Mouse (Mus musculus) stomach, postnatal 0 days (tissue): ENCODE results near the gene Mical1. TPM values are rescaled to one million over a fixed set of nuclear protein-coding genes. Genes with fewer than 3 reads are reported as not detected.
A peak's percentile ranks its signal among the peaks of the same experiment; 100 is the strongest.

ENCODE experiments used
- ATAC-seq: fragments of 200-750 bp; cut with Nextera tagmentation; 2 replicates; pipeline ENCODE4 v1.8.0; 2017; ENCODE audit not compliant: low FRiP score, low TSS enrichment
- DNase-seq: peaks from one replicate; pipeline ENCODE4 v3.0.0-alpha.2; 2016; ENCODE audit warnings: low spot score
- H3K27ac ChIP-seq: fragments of 300-500 bp; sonication (generic); replicated peaks from 2 replicates; pipeline ENCODE4 v1.5.1; 2014; ENCODE audit warnings: mild to moderate bottlenecking, control low read depth
- H3K27me3 ChIP-seq: fragments of 300-500 bp; sonication (generic); 2 replicates; pipeline ENCODE4 v1.6.1; 2014; ENCODE audit warnings: low read length; ENCODE audit not compliant: control insufficient read depth, insufficient read depth
- H3K36me3 ChIP-seq: fragments of 300-500 bp; sonication (generic); 2 replicates; pipeline ENCODE4 v1.6.1; 2014; ENCODE audit warnings: low read length, mixed read lengths; ENCODE audit not compliant: control insufficient read depth, insufficient read depth
- H3K4me1 ChIP-seq: fragments of 300-500 bp; sonication (generic); replicated peaks from 2 replicates; pipeline ENCODE4 v1.6.1; 2014; ENCODE audit warnings: antibody characterized with exemption; ENCODE audit not compliant: control insufficient read depth, insufficient read depth
- H3K4me2 ChIP-seq: fragments of 300-500 bp; sonication (generic); replicated peaks from 2 replicates; pipeline ENCODE4 v1.6.1; 2014; ENCODE audit warnings: low read depth, mild to moderate bottlenecking, control low read depth, moderate library complexity
- H3K4me3 ChIP-seq: fragments of 300-500 bp; sonication (generic); 2 replicates; pipeline ENCODE4 v1.5.1; 2014; ENCODE audit warnings: low read depth, low read length, control low read depth
- H3K9ac ChIP-seq: fragments of 300-500 bp; sonication (generic); 2 replicates; pipeline ENCODE4 v1.6.1; 2014; ENCODE audit warnings: mild to moderate bottlenecking, low read length, control low read depth, mixed read lengths
- H3K9me3 ChIP-seq: fragments of 300-500 bp; sonication (generic); 2 replicates; pipeline ENCODE4 v1.6.1; 2016; ENCODE audit warnings: low read length; ENCODE audit not compliant: control insufficient read depth
- CTCF ChIP-seq: IDR thresholded peaks from 2 replicates; pipeline ENCODE4 v1.5.1; 2016; ENCODE audit warnings: antibody characterized with exemption, low read depth, mild to moderate bottlenecking, moderate library complexity
- EP300 ChIP-seq: optimal IDR thresholded peaks from 2 replicates; pipeline ENCODE3; 2016; ENCODE audit warnings: antibody characterized with exemption
- WGBS: fragments of 180-500 bp; shearing (Covaris S2); extraction: QIAGEN DNeasy Blood & Tissue Kit; methylation state at CpG from one replicate; pipeline ENCODE4 v1.1.7; 2014; 5-methylcytosine and 5-hydroxymethylcytosine counted together
- polyA plus RNA-seq: library from polyadenylated mRNA; unstranded; fragments of >200 nt; fragmentation: Nextera tagmentation; extraction: Ambion mirVana; gene quantifications from 2 replicates; pipeline ENCODE4 v1.2.1, GENCODE M21; 2015

The Mical1 gene
- polyA plus RNA-seq, 1 experiment from 2014 or later: 23.0 TPM

- H3K27me3 ChIP-seq: no peaks in the 10 kb centered on the region
- DNase-seq (peak; percentile 47), ATAC-seq (no peak)
- no peak overlapping the region for H3K4me2 ChIP-seq
- TF ChIP-seq EP300 (no peak), CTCF (no peak)
- peak overlapping the region; percentile 74 for H3K27ac ChIP-seq
- H3K36me3 ChIP-seq: no peaks in the 10 kb centered on the region
- no peak overlapping the region for H3K9ac ChIP-seq
- 47% methylated on average over 6 of the region's 6 CpGs for WGBS
- H3K9me3 ChIP-seq: no peaks in the 10 kb centered on the region
- 0 out of 2 replicates have a peak, but pooled peaks cover 3% of the 10 kb centered on the region for H3K4me1 ChIP-seq
- H3K4me3 ChIP-seq: no peak overlapping the region
Measured at GRCm38 (mm10) chr10:41473782-41474468, 2.2 kb upstream of the Mical1 start.

GRCm38 (mm10) chr10:41474981-41475391 is 1.1 kb upstream of the Mical1 start:
- no peaks in the 10 kb centered on the region for H3K27me3 ChIP-seq
- H3K4me1 ChIP-seq: 0 out of 2 replicates have a peak, but pooled peaks cover 3% of the 10 kb centered on the region
- H3K4me2 ChIP-seq: no peak overlapping the region
- H3K9ac ChIP-seq: no peak overlapping the region
- TF ChIP-seq CTCF (no peak), EP300 (no peak)
- peak; percentile 43 for ATAC-seq
- H3K36me3 ChIP-seq: 0 out of 2 replicates have a peak, but pooled peaks cover 3% of the 10 kb centered on the region
- 13% methylated on average over 1 of the region's 1 CpGs for WGBS
- no peak overlapping the region for H3K4me3 ChIP-seq
- peak overlapping the region; percentile 92 for H3K27ac ChIP-seq
- H3K9me3 ChIP-seq: no peaks in the 10 kb centered on the region
- peak; percentile 46 for DNase-seq

- Histone ChIP-seq H3K27me3 (no peaks in the 10 kb centered on the region), H3K9ac (peak overlapping the region; percentile 76), H3K27ac (peak overlapping the region; percentile 92), H3K4me1 (0 out of 2 replicates have a peak, but pooled peaks cover 3% of the 10 kb centered on the region), H3K4me2 (peak overlapping the region; percentile 80), H3K9me3 (no peaks in the 10 kb centered on the region), H3K4me3 (peak overlapping the region; percentile 59), H3K36me3 (peaks cover 6% of the 10 kb centered on the region; the same call in 1 of the 2 replicates)
- no peak for TF ChIP-seq EP300
- no peak for TF ChIP-seq CTCF
- ATAC-seq (no peak; the same call in 1 of the 2 replicates), DNase-seq (no peak)
- WGBS: 3% methylated on average over 9 of the region's 9 CpGs
Measured at GRCm38 (mm10) chr10:41477018-41477277, 834 bp downstream of the Mical1 start.

DNA sequence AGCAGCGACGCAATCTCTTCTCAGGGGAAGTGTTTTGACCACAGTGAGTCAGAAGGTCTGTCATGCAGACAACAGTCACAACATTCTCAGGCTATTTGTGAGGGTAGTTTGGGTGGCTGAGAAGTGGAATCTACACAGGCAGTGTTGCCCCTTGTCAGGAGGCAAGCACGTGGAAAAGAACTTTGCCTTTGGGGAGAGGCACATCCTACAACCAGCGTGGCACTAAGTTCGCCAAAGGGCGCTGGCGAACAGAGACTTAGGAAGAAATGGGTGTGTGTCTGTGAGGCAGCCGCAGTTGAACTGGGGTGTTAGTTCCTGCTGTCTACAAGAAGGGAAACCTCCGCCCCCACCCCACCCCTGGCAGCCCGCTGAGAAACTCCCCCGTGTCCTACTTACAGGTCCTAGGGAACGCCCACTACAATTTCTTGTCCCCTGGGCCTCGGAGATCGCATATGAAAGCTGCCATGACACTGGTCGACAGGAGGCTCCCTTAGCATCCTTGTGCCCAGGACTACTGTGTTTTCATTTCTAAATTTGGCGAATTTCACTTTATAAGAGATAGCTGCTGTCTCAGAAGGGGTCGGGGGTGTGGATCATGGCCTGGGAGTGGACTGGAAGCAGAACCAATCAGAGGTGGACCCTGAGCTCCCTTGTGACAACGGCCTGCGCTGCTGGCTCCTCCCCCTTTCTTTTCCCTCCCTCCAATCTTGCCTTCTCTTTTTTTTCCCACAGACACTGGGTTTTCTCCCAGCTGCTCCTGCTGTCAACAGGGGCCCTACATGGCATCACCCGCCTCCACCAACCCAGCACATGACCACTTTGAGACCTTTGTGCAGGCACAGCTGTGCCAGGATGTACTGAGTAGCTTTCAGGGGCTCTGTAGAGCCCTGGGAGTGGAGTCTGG is 1.4 kb downstream of the Mical1 start:
- Histone ChIP-seq H3K9me3 (no peaks in the 10 kb centered on the region), H3K4me3 (peak overlapping the region; percentile 59), H3K27ac (peak overlapping the region; percentile 92), H3K4me2 (peak overlapping the region; percentile 80), H3K4me1 (0 out of 2 replicates have a peak, but pooled peaks cover 3% of the 10 kb centered on the region), H3K9ac (peak overlapping the region; percentile 76), H3K27me3 (no peaks in the 10 kb centered on the region), H3K36me3 (peaks cover 6% of the 10 kb centered on the region; the same call in 1 of the 2 replicates)
- peak; percentile 80 for ATAC-seq
- TF ChIP-seq CTCF (no peak), EP300 (no peak)
- peak; percentile 68 for DNase-seq
- 5% methylated on average over 20 of the region's 20 CpGs for WGBS

DNA sequence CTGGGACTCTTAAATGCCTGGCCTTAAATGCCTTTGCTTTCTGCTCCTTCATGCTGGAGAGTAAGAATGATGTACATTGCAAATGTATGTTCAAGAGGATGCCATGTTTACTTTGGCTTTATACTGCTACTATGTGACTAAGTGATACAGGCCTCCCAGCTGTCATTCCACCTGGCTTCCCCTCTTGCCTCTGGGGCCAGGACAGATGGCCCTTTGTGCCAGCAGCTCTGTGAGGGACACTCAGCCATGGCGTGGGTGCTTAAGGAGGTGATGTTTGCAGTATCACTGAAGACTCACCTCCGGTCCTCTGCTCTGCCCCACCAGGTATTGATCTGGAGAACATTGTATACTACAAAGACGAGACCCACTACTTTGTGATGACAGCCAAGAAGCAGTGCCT is 3.8 kb downstream of the Mical1 start:
- H3K9me3 ChIP-seq: no peaks in the 10 kb centered on the region
- peaks cover 23% of the 10 kb centered on the region for H3K36me3 ChIP-seq
- TF ChIP-seq EP300 (no peak), CTCF (no peak)
- H3K27ac ChIP-seq: no peak overlapping the region
- no peak overlapping the region for H3K4me2 ChIP-seq
- no peak overlapping the region for H3K4me3 ChIP-seq
- H3K27me3 ChIP-seq: no peaks in the 10 kb centered on the region
- no peak for ATAC-seq
- no peak for DNase-seq
- no peaks in the 10 kb centered on the region for H3K4me1 ChIP-seq
- WGBS: 82% methylated on average over 3 of the region's 3 CpGs
- H3K9ac ChIP-seq: no peak overlapping the region
